ENCODE assay signal across 8 mouse cellular contexts in the genomic region with DNA sequence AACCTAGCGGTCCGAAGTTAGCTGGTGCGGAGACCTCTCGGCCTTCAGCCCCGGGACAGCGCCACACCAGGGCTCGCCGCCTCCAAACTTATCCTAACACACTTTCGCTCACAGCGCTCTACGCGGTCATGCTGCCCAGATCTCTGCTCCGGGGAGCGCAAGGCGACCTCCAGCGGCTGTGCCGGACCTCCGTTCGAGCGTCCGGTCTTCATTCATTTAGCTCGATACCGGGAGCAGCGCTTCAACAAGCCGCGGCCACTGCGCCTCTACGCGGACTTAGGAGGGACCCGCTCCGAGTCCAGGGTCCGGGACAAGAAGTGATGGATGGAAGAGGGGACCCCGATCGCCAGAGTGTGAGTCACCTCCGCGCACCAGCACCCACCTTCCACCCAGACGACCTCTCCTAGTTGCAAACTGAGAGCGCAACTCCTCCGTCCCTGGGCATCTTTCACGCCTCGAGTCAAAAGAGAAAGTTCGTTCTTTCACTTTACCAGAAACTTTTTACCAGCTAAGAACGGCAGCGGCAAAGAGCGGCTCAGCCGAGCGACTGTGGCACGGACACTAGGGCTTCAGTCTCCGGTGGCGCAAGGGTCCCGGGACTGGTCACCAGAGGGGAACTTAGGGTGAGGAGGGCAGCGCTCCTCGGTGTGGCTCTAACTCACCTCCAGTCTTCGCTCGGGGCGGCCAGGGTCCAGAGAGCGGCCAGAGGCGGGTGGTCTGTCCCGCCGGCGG. TPM values are rescaled to one million over a fixed set of nuclear protein-coding genes. Genes with fewer than 3 reads are reported as not detected.
DNase-seq lines count a peak whose midpoint lies in the region; ATAC-seq and TF ChIP-seq lines count a peak whose summit lies in the region.

No protein-coding gene starts in this region.

- peak; percentile 45 for TF ChIP-seq CTCF in ES-Bruce4 (IDR thresholded peaks at IDR 0.05; ENCODE audit: low read depth, low read length)

- H3K27ac ChIP-seq in ES-Bruce4 (ENCODE audit: insufficient read depth, low read length) (no peak overlapping the region), macrophage (peak overlapping the region; percentile 89)
- no peak overlapping the region for H3K27ac ChIP-seq in forebrain, embryonic 11.5 days (ENCODE audit: low read depth, low read length)

- no peaks in the 10 kb centered on the region for H3K4me1 ChIP-seq in ES-Bruce4 (ENCODE audit: control insufficient read depth, insufficient read depth, low read length)
- H3K4me1 ChIP-seq in forebrain, embryonic 11.5 days (replicated peaks; ENCODE audit: control insufficient read depth, insufficient read depth, low read length) = peaks cover 16% of the 10 kb centered on the region

- peak overlapping the region; percentile 99 for H3K4me2 ChIP-seq in forebrain, embryonic 11.5 days (ENCODE audit: low read depth, low read length, severe bottlenecking)

- whole genome bisulfite sequencing in forebrain, embryonic 11.5 days = under 1% methylated on average over 61 of the region's 61 CpGs
- WGBS in macrophage (ENCODE audit: missing documents) = 1% methylated on average over 52 of the region's 61 CpGs

- peak; percentile 78 for DNase-seq in brain, adult 2 months (ENCODE audit: low read depth, low spot score)
- peak; percentile 77 for DNase-seq in forebrain, embryonic 11.5 days (ENCODE audit: low spot score)
- DNase-seq in heart, postnatal 25 days (ENCODE audit: low spot score) = peak; percentile 60
- DNase-seq in kidney, postnatal 4 days = peak; percentile 77 to 85
- peak; percentile 27 to 54 for DNase-seq in right cerebral cortex, postnatal 10 days (ENCODE audit: low spot score in 2 of 2)
- no peak for DNase-seq in frontal cortex, postnatal 14 days (ENCODE audit: low spot score in 2 of 2)

- TF ChIP-seq POLR2A in ES-Bruce4 (IDR thresholded peaks at IDR 0.05; ENCODE audit: insufficient read depth, low read length) = no peak

- H3K79me2 ChIP-seq in macrophage (ENCODE audit: inconsistent target) = peaks cover 54% of the 10 kb centered on the region

- peak overlapping the region; percentile 81 for H3K9ac ChIP-seq in ES-Bruce4 (ENCODE audit: low read depth, poor library complexity, severe bottlenecking)
- H3K9ac ChIP-seq in forebrain, embryonic 11.5 days (ENCODE audit: low read length) = peak overlapping the region; percentile 51

- no peaks in the 10 kb centered on the region for H3K36me3 ChIP-seq in ES-Bruce4 (ENCODE audit: control insufficient read depth, insufficient read depth, low read length, poor library complexity, severe bottlenecking)
- H3K36me3 ChIP-seq in forebrain, embryonic 11.5 days (ENCODE audit: control insufficient read depth, insufficient read depth, low read length) = no peaks in the 10 kb centered on the region
- H3K36me3 ChIP-seq in macrophage (ENCODE audit: inconsistent target) = peaks cover 13% of the 10 kb centered on the region; the same call in 1 of the 2 replicates

- peaks cover 4% of the 10 kb centered on the region for H3K27me3 ChIP-seq in ES-Bruce4 (ENCODE audit: control insufficient read depth, insufficient read depth, low read length, poor library complexity, severe bottlenecking)
- peaks cover 52% of the 10 kb centered on the region for H3K27me3 ChIP-seq in forebrain, embryonic 11.5 days (ENCODE audit: control insufficient read depth, insufficient read depth, low read length)

- ATAC-seq in forebrain, embryonic 11.5 days (replicated peaks; ENCODE audit: low FRiP score) = 0 out of 2 replicates have a peak, but pooled peaks have one; percentile 9

- H3K9me3 ChIP-seq in ES-Bruce4 (replicated peaks; ENCODE audit: control insufficient read depth, insufficient read depth, low read length, poor library complexity, severe bottlenecking) = no peaks in the 10 kb centered on the region
- H3K9me3 ChIP-seq in forebrain, embryonic 11.5 days (ENCODE audit: control insufficient read depth, low read length) = no peaks in the 10 kb centered on the region

- TF ChIP-seq EP300 in ES-Bruce4 (IDR thresholded peaks at IDR 0.05; ENCODE audit: insufficient read depth, low read depth, low read length) = no peak

- intact Hi-C loops in heart, postnatal 25 days (cut with DNase I) = loop anchor here (5.0 kb wide), 2 partner anchors 95 to 155 kb away; partner anchors contain the start of gene Flvcr1

- peak overlapping the region; percentile 57 for H3K4me3 ChIP-seq in ES-Bruce4 (ENCODE audit: low read depth, low read length)
- peak overlapping the region; percentile 46 for H3K4me3 ChIP-seq in forebrain, embryonic 11.5 days (ENCODE audit: low read depth, low read length)
- H3K4me3 ChIP-seq in macrophage (ENCODE audit: inconsistent target) = peak overlapping the region; percentile 95

RNA-seq across cellular contexts. Expression of gene Fam71a, which starts 18.0 kb away (rescaled TPM):
- polyA plus RNA-seq in ES-Bruce4 (2011; ENCODE audit: insufficient read depth, insufficient read length, low read depth, missing spikeins) (not detected in 2 replicates), macrophage (2018) (not detected in 3 replicates)
- not detected in 2 replicates for polyA plus RNA-seq in forebrain, embryonic 11.5 days (2014; fragmentation: Nextera tagmentation; extraction: Ambion mirVana)
- not detected for total RNA-seq in heart, postnatal 25 days (2021)
- 1 to 10 TPM in 2 of 26 experiments, under 1 TPM in 11, not detected in 13; 0.28 to 1.7 (median 0.57) TPM for total RNA-seq in macrophage (2018; cell fraction: chromatin; rRNA removed)
- under 1 TPM in 2 of 26 experiments, not detected in 24; 0.09 TPM for total RNA-seq in macrophage (2018; cell fraction: cytosol; rRNA removed)
- total RNA-seq in macrophage (2018; cell fraction: nucleus; rRNA removed) = 10 to 100 TPM in 1 of 26 experiments, 1 to 10 TPM in 1, under 1 TPM in 15, not detected in 9; 0.21 to 15.2 (median 0.40) TPM

RNA-seq across cellular contexts. Expression of gene Atf3, which starts 35.2 kb away (rescaled TPM):
- polyA plus RNA-seq in ES-Bruce4 (2011; ENCODE audit: insufficient read depth, insufficient read length, low read depth, missing spikeins) = 4.4 and 7.2 TPM in 2 replicates
- 2.0 and 2.4 TPM in 2 replicates for polyA plus RNA-seq in forebrain, embryonic 11.5 days (2014; fragmentation: Nextera tagmentation; extraction: Ambion mirVana)
- 1 to 10 TPM; 4.9 to 6.0 TPM for total RNA-seq in heart, postnatal 25 days (2021)
- 100 to 1,000 TPM in 22 of 26 experiments, 10 to 100 TPM in 4; 71.4 to 886 (median 177) TPM for total RNA-seq in macrophage (2018; cell fraction: chromatin; rRNA removed)
- 1,000 to 10,000 TPM in 3 of 26 experiments, 100 to 1,000 TPM in 23; 230 to 1,349 (median 405) TPM for total RNA-seq in macrophage (2018; cell fraction: cytosol; rRNA removed)
- 1,000 to 10,000 TPM in 2 of 26 experiments, 100 to 1,000 TPM in 24; 130 to 1,042 (median 343) TPM for total RNA-seq in macrophage (2018; cell fraction: nucleus; rRNA removed)
- 201 to 678 TPM (median 211 TPM) in 3 replicates for polyA plus RNA-seq in macrophage (2018)

Comparison
In these comparisons a context has a peak if more than half of its experiments do, and no peak if none do; other contexts are left out.
1. DNase-seq: peak in brain, adult 2 months (single experiment), forebrain, embryonic 11.5 days (single experiment), heart, postnatal 25 days (single experiment), kidney, postnatal 4 days (2 of 2) and right cerebral cortex, postnatal 10 days (2 of 2); none in frontal cortex, postnatal 14 days (0 of 2).
2. RNA of gene Atf3, which starts 35.2 kb away (polyA plus RNA-seq): 201 to 678 TPM in macrophage; 4.4 to 7.2 TPM in ES-Bruce4 and 2.0 to 2.4 TPM in forebrain, embryonic 11.5 days; every median in the first group is over 10 times any median in the second.
3. Peak in every context shown above with its lines, with median percentiles within 50 percentile points of each other: H3K4me3 ChIP-seq.